Mouse (Mus musculus): ENCODE measurements around the gene Gm3106. TPM values are rescaled to one million over a fixed set of nuclear protein-coding genes. Genes with fewer than 3 reads are reported as not detected.

The Gm3106 gene
- polyA plus RNA-seq (2012; fragmentation: generic; extraction: Trizol): not detected

GRCm38 (mm10) chr5:94217705-94218104 lies at the start of gene Gm3106:
Gene Gm3106 (plus strand): TSS chr5:94218005.

Other genes starting within 250 kb of the Gm3106 start
- gene BC061212, start 147.5 kb upstream of the Gm3106 start, polyA plus RNA-seq (2012; fragmentation: generic; extraction: Trizol): not detected
- not detected for gene Gm6351, start 141.6 kb upstream of the Gm3106 start, polyA plus RNA-seq (2012; fragmentation: generic; extraction: Trizol)
- not detected for gene A430089I19Rik, start 88.8 kb downstream of the Gm3106 start, polyA plus RNA-seq (2012; fragmentation: generic; extraction: Trizol)
- gene Gm6502, start 96.4 kb downstream of the Gm3106 start, polyA plus RNA-seq (2012; fragmentation: generic; extraction: Trizol): not detected
- not detected for gene AA792892, start 121.7 kb downstream of the Gm3106 start, polyA plus RNA-seq (2012; fragmentation: generic; extraction: Trizol)
- not detected for gene Gm7682, start 227.8 kb downstream of the Gm3106 start, polyA plus RNA-seq (2012; fragmentation: generic; extraction: Trizol)

Measured in C3H10T1/2 (cell line).